Mouse (Mus musculus): ENCODE measurements at regions not wholly inside any gene's neighbourhood (a gene's known extent, or its start where the extent isn't known, plus 50 kb on each side); places are given as distances from the start of the nearest gene placed in this dataset.
A peak's percentile ranks its signal among the peaks of the same experiment; 100 is the strongest.

- Histone ChIP-seq H3K4me3 (ENCODE audit: insufficient read depth, low read length) (no peak overlapping the region), H3K27ac (ENCODE audit: insufficient read depth, low read length) (no peak overlapping the region), H3K4me1 (ENCODE audit: control insufficient read depth, insufficient read depth, low read length) (no peaks in the 10 kb centered on the region; the same call in 1 of the 2 replicates)
- TF ChIP-seq CTCF (IDR thresholded peaks at IDR 0.05; ENCODE audit: borderline replicate concordance, insufficient read depth, low read length), result no peak
- TF ChIP-seq POLR2A (IDR thresholded peaks at IDR 0.05; ENCODE audit: low read depth, low read length), result no peak
Observed at GRCm38 (mm10) chr2:50518371-50519128, 221.9 kb upstream of the Mmadhc start.

DNA sequence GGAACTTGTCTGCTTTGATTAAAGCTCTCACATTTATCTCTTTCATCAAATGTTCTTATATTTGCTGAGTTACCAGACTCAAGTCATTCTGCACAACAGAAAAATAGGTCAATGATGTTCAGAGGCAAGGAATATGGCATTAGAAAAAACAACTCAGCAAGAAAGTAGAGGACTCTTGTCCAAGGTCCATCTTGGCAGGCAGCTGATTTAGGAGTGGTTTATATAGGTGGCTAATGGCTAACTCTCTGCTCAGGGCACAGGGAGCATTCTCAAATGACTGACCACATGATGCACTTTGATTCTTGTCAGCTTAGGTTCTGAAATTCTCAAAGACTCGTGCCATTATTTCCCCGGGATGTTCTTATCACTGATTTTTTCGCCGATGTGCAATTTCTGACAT, 216.7 kb upstream of the Mmadhc start:
- H3K4me1 ChIP-seq (ENCODE audit: control insufficient read depth, insufficient read depth, low read length), result no peaks in the 10 kb centered on the region
- TF ChIP-seq CTCF (IDR thresholded peaks at IDR 0.05; ENCODE audit: borderline replicate concordance, insufficient read depth, low read length) (no peak), POLR2A (IDR thresholded peaks at IDR 0.05; ENCODE audit: low read depth, low read length) (no peak)
- no peak overlapping the region for H3K4me3 ChIP-seq (ENCODE audit: insufficient read depth, low read length)
- no peak overlapping the region for H3K27ac ChIP-seq (ENCODE audit: insufficient read depth, low read length)

- TF ChIP-seq POLR2A (IDR thresholded peaks at IDR 0.05; ENCODE audit: low read depth, low read length) (no peak), CTCF (IDR thresholded peaks at IDR 0.05; ENCODE audit: borderline replicate concordance, insufficient read depth, low read length) (no peak)
Observed at GRCm38 (mm10) chr2:50498713-50499112, 202.1 kb upstream of the Mmadhc start.

DNA sequence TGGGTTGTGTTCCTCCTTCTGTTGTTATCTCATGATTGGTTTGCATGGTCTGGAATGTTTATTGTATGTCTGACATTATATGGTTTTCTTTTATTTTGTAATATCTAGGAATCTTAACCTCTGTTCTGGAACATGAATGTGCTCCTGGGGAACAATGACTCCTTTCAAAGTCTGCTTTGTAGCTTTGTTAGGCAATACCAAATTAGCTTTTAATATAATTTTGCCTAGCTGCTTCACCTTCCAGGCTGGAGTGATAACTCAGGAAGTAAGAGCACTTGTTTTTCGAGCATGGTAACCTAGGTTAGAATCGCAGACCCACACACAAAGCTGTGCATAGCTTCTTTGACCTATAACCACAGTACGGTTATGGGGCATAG, 199.4 kb upstream of the Mmadhc start:
- Histone ChIP-seq H3K27ac (ENCODE audit: insufficient read depth, low read length) (peak overlapping the region; percentile 19; the same call in 1 of the 2 replicates), H3K4me3 (ENCODE audit: insufficient read depth, low read length) (no peak overlapping the region), H3K4me1 (ENCODE audit: control insufficient read depth, insufficient read depth, low read length) (peaks cover 5% of the 10 kb centered on the region)
- TF ChIP-seq POLR2A (IDR thresholded peaks at IDR 0.05; ENCODE audit: low read depth, low read length), result no peak
- TF ChIP-seq CTCF (IDR thresholded peaks at IDR 0.05; ENCODE audit: borderline replicate concordance, insufficient read depth, low read length), result no peak

More at GRCm38 (mm10) chr2:50498713-50499112, 202.1 kb upstream of the Mmadhc start:
- Histone ChIP-seq H3K27ac (ENCODE audit: insufficient read depth, low read length) (no peak overlapping the region), H3K4me1 (ENCODE audit: control insufficient read depth, insufficient read depth, low read length) (peaks cover 5% of the 10 kb centered on the region), H3K4me3 (ENCODE audit: insufficient read depth, low read length) (no peak overlapping the region)

GRCm38 (mm10) chr2:50495141-50496056, 198.8 kb upstream of the Mmadhc start:
- Histone ChIP-seq H3K27ac (ENCODE audit: insufficient read depth, low read length) (peak overlapping the region; percentile 49), H3K4me1 (ENCODE audit: control insufficient read depth, insufficient read depth, low read length) (peaks cover 5% of the 10 kb centered on the region), H3K4me3 (ENCODE audit: insufficient read depth, low read length) (no peak overlapping the region)
- no peak for TF ChIP-seq POLR2A (IDR thresholded peaks at IDR 0.05; ENCODE audit: low read depth, low read length)

DNA sequence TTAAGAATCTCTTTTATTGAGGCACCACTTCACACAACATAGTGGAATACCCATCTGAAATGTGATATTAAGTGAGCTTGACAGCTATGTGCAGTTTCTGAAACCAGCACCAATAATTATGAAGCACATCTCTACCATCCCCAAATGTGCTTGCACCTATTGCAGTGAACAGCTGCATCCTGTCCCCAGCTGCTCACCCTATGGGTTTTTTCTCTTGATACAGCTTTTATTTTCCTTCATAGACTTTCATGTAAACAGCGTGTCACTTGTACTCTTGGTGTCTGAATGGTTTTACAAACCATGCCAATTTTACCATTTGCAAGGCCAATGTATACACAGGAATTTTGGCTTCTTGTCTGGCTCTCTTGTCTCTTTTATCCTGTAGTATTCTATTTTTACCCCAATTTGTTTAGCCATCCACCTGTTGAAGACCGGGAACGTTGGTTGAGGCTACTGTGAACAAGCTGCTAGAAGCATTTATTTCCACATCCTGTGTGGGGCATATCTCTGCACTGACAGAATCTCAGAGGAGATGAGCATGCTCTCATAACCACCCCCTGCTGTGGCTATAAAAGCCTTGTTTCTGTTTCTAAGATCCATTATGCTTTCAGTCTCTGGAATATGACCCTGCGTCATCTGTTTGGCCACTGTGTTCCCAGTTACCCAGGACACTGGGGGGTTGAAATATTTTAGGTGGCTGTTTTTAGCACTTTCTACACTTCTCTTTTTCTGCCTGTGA, 197.2 kb upstream of the Mmadhc start:
- Histone ChIP-seq H3K4me1 (ENCODE audit: control insufficient read depth, insufficient read depth, low read length) (peaks cover 5% of the 10 kb centered on the region), H3K27ac (ENCODE audit: insufficient read depth, low read length) (no peak overlapping the region), H3K4me3 (ENCODE audit: insufficient read depth, low read length) (no peak overlapping the region)
- TF ChIP-seq POLR2A (IDR thresholded peaks at IDR 0.05; ENCODE audit: low read depth, low read length) (no peak), CTCF (IDR thresholded peaks at IDR 0.05; ENCODE audit: borderline replicate concordance, insufficient read depth, low read length) (no peak)

DNA sequence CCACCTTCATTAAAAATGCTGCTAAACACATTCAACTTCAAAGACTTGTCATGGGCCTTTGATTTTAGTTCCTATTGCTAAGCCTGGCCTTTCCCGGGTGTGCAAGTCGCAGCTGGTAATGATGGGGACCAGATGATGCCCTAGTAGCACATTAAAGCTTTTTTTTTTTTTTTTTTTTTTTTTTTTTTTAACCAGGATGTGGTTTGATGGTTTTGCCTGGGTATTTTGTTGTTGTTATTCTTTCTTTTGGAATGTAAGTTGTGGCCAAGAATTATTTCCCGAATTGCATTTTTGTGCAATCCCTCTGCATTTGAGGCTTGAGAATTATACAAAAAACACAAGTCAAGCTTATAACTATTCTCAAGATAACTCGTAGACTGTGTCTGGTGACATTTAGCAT, 167.2 kb upstream of the Mmadhc start:
- TF ChIP-seq POLR2A (IDR thresholded peaks at IDR 0.05; ENCODE audit: low read depth, low read length) (no peak), CTCF (IDR thresholded peaks at IDR 0.05; ENCODE audit: borderline replicate concordance, insufficient read depth, low read length) (no peak)
- H3K27ac ChIP-seq (ENCODE audit: insufficient read depth, low read length), result peak overlapping the region; percentile 98
- no peak overlapping the region for H3K4me3 ChIP-seq (ENCODE audit: insufficient read depth, low read length)
- peaks cover 8% of the 10 kb centered on the region for H3K4me1 ChIP-seq (ENCODE audit: control insufficient read depth, insufficient read depth, low read length)

- TF ChIP-seq CTCF (IDR thresholded peaks at IDR 0.05; ENCODE audit: borderline replicate concordance, insufficient read depth, low read length), result no peak
- TF ChIP-seq POLR2A (IDR thresholded peaks at IDR 0.05; ENCODE audit: low read depth, low read length), result no peak
- Histone ChIP-seq H3K4me1 (ENCODE audit: control insufficient read depth, insufficient read depth, low read length) (peaks cover 8% of the 10 kb centered on the region), H3K27ac (ENCODE audit: insufficient read depth, low read length) (peak overlapping the region; percentile 95), H3K4me3 (ENCODE audit: insufficient read depth, low read length) (no peak overlapping the region)
Observed at GRCm38 (mm10) chr2:50462378-50462777, 165.8 kb upstream of the Mmadhc start.

DNA sequence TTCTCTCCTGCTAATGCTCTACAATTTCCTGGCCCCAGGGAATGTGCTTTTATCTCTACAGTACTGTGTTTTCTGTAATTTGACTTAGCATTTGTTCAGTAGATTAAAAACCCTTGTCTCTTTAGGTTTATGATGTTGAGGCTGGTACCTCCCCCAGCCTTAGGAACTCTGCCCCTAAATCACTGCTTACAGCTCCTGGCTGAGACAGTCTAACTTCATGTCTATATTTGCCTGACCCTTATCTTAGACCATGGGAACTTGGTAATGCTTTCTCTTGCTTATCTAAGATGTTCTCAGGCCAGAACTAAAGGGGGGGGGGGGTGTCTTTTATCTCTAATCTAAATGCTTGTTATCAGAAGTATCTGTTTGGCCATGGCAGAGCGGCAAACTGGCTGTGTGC, 160.1 kb upstream of the Mmadhc start:
- Histone ChIP-seq H3K4me3 (ENCODE audit: insufficient read depth, low read length) (no peak overlapping the region), H3K4me1 (ENCODE audit: control insufficient read depth, insufficient read depth, low read length) (peaks cover 2% of the 10 kb centered on the region; the same call in 1 of the 2 replicates), H3K27ac (ENCODE audit: insufficient read depth, low read length) (peak overlapping the region; percentile 84)
- no peak for TF ChIP-seq CTCF (IDR thresholded peaks at IDR 0.05; ENCODE audit: borderline replicate concordance, insufficient read depth, low read length)
- TF ChIP-seq POLR2A (IDR thresholded peaks at IDR 0.05; ENCODE audit: low read depth, low read length), result no peak
